Mouse (Mus musculus): ENCODE data around the gene Fbxl8. TPM values are rescaled to one million over a fixed set of nuclear protein-coding genes. Genes with fewer than 3 reads are reported as not detected.

The Fbxl8 gene
- polyA plus RNA-seq, 1 experiment, result 0.51 TPM

DNA sequence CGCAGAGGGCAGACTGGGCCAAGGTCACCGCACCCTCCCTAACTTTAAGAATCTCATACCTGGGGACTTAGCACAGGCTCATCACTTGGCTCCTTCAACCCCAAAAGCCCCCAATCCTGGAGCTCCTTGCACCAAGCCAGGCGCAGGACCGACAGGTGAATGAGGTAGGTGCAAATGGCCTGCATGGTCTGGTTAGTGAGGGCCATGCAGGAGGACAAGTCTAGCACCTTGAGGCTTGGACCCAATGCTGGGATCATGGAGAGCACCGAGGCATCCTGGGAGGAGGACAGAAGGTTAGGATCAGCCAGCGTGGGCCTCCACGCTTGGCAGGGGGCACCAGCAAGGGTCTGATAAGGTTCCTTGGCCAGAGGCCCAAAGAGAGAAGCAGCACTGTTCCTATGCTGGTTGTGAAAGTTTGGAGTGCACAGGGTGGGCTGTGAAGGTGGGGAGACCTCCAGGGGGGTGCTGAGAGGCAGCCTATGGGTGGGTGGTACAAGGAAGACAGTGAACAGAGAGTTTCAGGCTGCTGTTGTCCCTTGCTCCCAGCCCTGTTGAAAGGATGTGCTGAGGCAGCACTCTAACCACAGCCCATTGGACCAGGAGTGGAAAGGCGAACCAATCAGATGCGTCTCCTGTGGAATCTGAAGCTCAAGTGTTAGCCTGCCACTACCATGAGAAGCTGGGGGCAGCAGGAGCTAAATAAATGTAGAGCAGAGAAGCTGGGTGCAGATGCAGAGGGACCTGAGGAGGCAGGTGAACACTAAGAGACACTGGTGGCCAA, 49.4 kb downstream of the Fbxl8 start:
- H3K36me3 ChIP-seq (ENCODE audit: control insufficient read depth, insufficient read depth, low read length), result peaks cover 2% of the 10 kb centered on the region; the same call in 1 of the 2 replicates

DNA sequence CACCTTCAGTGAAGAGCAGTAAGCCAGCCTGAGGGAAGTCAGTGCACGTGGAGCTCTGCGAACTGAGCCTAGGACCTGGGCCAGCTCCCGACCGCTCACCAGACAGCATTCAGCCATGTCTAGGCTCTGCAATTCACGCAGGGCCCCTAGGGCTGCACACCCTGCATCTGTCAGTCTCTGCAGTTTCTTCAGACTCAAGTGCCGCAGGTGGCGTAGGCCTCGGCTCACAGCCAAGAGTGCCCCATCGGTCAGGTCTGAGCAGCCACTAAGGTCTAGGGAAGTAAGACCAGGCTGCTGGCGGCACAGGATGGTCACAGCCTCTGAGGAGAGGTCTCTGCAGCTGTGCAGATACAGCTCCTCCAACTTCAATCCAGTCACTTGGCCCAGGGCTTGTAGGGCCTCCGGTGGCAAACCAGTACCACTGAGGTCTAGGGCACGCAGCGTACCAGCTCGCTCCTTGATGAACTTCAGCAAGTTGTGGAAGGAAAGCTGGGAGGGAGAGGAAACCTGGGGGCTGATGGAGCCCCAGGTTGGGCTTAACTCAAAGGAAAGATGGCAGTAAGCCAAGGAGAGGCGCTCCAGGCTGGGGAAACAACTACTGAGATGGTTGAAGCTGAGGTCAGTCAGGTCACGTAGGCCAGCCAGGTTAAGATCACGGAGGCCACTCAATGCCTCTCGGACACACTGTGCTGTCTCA, 50.8 kb downstream of the Fbxl8 start:
- no peak for TF ChIP-seq CTCF (IDR thresholded peaks at IDR 0.05; ENCODE audit: control insufficient read depth, insufficient read depth, insufficient replicate concordance, low read depth, low read length)
- TF ChIP-seq POLR2A (IDR thresholded peaks at IDR 0.05; ENCODE audit: control insufficient read depth, low read depth, low read length), result no peak
- H3K27me3 ChIP-seq (ENCODE audit: control insufficient read depth, insufficient read depth, low read length), result no peaks in the 10 kb centered on the region
- H3K36me3 ChIP-seq (ENCODE audit: control insufficient read depth, insufficient read depth, low read length), result peaks cover 2% of the 10 kb centered on the region; the same call in 1 of the 2 replicates
- H3K4me1 ChIP-seq (ENCODE audit: control insufficient read depth, insufficient read depth, low read length), result no peaks in the 10 kb centered on the region; the same call in 1 of the 2 replicates
- H3K27ac ChIP-seq (ENCODE audit: control insufficient read depth, insufficient read depth, low read depth, low read length), result no peak overlapping the region
- H3K4me3 ChIP-seq (ENCODE audit: control insufficient read depth, low read depth, low read length), result no peak overlapping the region

More for the DNA sequence above, 49.4 kb downstream of the Fbxl8 start:
- no peak overlapping the region for H3K27ac ChIP-seq (ENCODE audit: control insufficient read depth, insufficient read depth, low read depth, low read length)
- no peaks in the 10 kb centered on the region for H3K27me3 ChIP-seq (ENCODE audit: control insufficient read depth, insufficient read depth, low read length)
- no peaks in the 10 kb centered on the region; the same call in 1 of the 2 replicates for H3K4me1 ChIP-seq (ENCODE audit: control insufficient read depth, insufficient read depth, low read length)
- H3K4me3 ChIP-seq (ENCODE audit: control insufficient read depth, low read depth, low read length), result no peak overlapping the region
- TF ChIP-seq POLR2A (IDR thresholded peaks at IDR 0.05; ENCODE audit: control insufficient read depth, low read depth, low read length) (no peak), CTCF (IDR thresholded peaks at IDR 0.05; ENCODE audit: control insufficient read depth, insufficient read depth, insufficient replicate concordance, low read depth, low read length) (no peak)

DNA sequence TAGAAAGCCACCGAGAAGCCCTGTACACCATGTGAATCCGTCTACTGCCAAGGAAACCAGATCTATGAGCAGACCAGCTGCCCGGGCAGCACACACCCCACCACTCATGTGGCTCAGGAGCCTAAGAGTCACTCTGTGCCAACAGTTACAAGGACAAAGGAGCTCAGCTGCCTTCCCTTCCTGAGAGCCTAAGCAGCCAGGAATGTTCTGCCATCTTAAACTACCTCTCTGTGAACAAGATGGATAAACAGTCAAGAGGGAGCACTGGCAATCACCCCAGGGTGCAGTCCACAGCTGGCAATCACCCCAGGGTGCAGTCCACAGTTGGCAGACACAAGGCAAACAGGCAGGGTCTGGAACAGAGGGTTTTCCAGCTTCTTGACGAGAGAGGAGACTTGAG, 53.5 kb downstream of the Fbxl8 start:
- H3K36me3 ChIP-seq (ENCODE audit: control insufficient read depth, insufficient read depth, low read length), result peaks cover 2% of the 10 kb centered on the region; the same call in 1 of the 2 replicates
- no peaks in the 10 kb centered on the region for H3K27me3 ChIP-seq (ENCODE audit: control insufficient read depth, insufficient read depth, low read length)
- no peak overlapping the region for H3K27ac ChIP-seq (ENCODE audit: control insufficient read depth, insufficient read depth, low read depth, low read length)
- TF ChIP-seq POLR2A (IDR thresholded peaks at IDR 0.05; ENCODE audit: control insufficient read depth, low read depth, low read length) (no peak), CTCF (IDR thresholded peaks at IDR 0.05; ENCODE audit: control insufficient read depth, insufficient read depth, insufficient replicate concordance, low read depth, low read length) (no peak)
- no peaks in the 10 kb centered on the region; the same call in 1 of the 2 replicates for H3K4me1 ChIP-seq (ENCODE audit: control insufficient read depth, insufficient read depth, low read length)
- H3K4me3 ChIP-seq (ENCODE audit: control insufficient read depth, low read depth, low read length), result no peak overlapping the region

GRCm38 (mm10) chr8:105318662-105319190, 54.3 kb downstream of the Fbxl8 start:
- H3K27me3 ChIP-seq (ENCODE audit: control insufficient read depth, insufficient read depth, low read length), result no peaks in the 10 kb centered on the region
- H3K36me3 ChIP-seq (ENCODE audit: control insufficient read depth, insufficient read depth, low read length), result peaks cover 2% of the 10 kb centered on the region; the same call in 1 of the 2 replicates
- no peaks in the 10 kb centered on the region for H3K4me1 ChIP-seq (ENCODE audit: control insufficient read depth, insufficient read depth, low read length)
- H3K27ac ChIP-seq (ENCODE audit: control insufficient read depth, insufficient read depth, low read depth, low read length), result no peak overlapping the region
- H3K4me3 ChIP-seq (ENCODE audit: control insufficient read depth, low read depth, low read length), result no peak overlapping the region
- TF ChIP-seq CTCF (IDR thresholded peaks at IDR 0.05; ENCODE audit: control insufficient read depth, insufficient read depth, insufficient replicate concordance, low read depth, low read length) (no peak), POLR2A (IDR thresholded peaks at IDR 0.05; ENCODE audit: control insufficient read depth, low read depth, low read length) (no peak)

Other genes with a start within 250 kb of the Fbxl8 start
- 0.58 and 0.93 TPM in 2 replicates for gene Ces3a, start 216.0 kb upstream of the Fbxl8 start, polyA plus RNA-seq (2012; rRNA removed)
- 0.14 and 0.17 TPM in 2 replicates for gene Ces3b, start 180.9 kb upstream of the Fbxl8 start, polyA plus RNA-seq (2012; rRNA removed)
- gene Ces4a, start 132.8 kb upstream of the Fbxl8 start, polyA plus RNA-seq (2012; rRNA removed), result 0.19 TPM in 2 replicates
- 7.0 and 7.7 TPM in 2 replicates for gene Cbfb, start 94.0 kb upstream of the Fbxl8 start, polyA plus RNA-seq (2012; rRNA removed)
- 6.4 and 7.8 TPM in 2 replicates for gene D230025D16Rik, start 39.5 kb upstream of the Fbxl8 start, polyA plus RNA-seq (2012; rRNA removed)
- 6.8 and 7.0 TPM in 2 replicates for gene B3gnt9, start 9.5 kb upstream of the Fbxl8 start, polyA plus RNA-seq (2012; rRNA removed)
- 2.4 TPM in 2 replicates for gene Tradd, start within 50 bp of the Fbxl8 start, polyA plus RNA-seq (2012; rRNA removed)
- 0.09 and 0.20 TPM in 2 replicates for gene Hsf4, start 5.2 kb downstream of the Fbxl8 start, polyA plus RNA-seq (2012; rRNA removed)
- 0.09 and 0.11 TPM in 2 replicates for gene Nol3, start 11.5 kb downstream of the Fbxl8 start, polyA plus RNA-seq (2012; rRNA removed)
- gene 4931428F04Rik, start 25.2 kb downstream of the Fbxl8 start, polyA plus RNA-seq (2012; rRNA removed), result 78.2 and 90.9 TPM in 2 replicates
- gene Exoc3l, start 31.5 kb downstream of the Fbxl8 start, polyA plus RNA-seq (2012; rRNA removed), result 28.2 and 28.5 TPM in 2 replicates
- 64.1 and 67.7 TPM in 2 replicates for gene E2f4, start 33.0 kb downstream of the Fbxl8 start, polyA plus RNA-seq (2012; rRNA removed)
- 3.5 and 5.0 TPM in 2 replicates for gene Elmo3, start 41.0 kb downstream of the Fbxl8 start, polyA plus RNA-seq (2012; rRNA removed)
- gene Lrrc29, start 61.6 kb downstream of the Fbxl8 start, polyA plus RNA-seq (2012; rRNA removed), result 117 and 127 TPM in 2 replicates
- gene Tmem208, start 61.7 kb downstream of the Fbxl8 start, polyA plus RNA-seq (2012; rRNA removed), result 31.4 and 32.4 TPM in 2 replicates
- gene Fhod1, start 83.3 kb downstream of the Fbxl8 start, polyA plus RNA-seq (2012; rRNA removed), result 17.9 TPM in 2 replicates
- 33.5 and 35.4 TPM in 2 replicates for gene Slc9a5, start 84.2 kb downstream of the Fbxl8 start, polyA plus RNA-seq (2012; rRNA removed)
- gene Plekhg4, start 108.6 kb downstream of the Fbxl8 start, polyA plus RNA-seq (2012; rRNA removed), result 23.0 and 24.2 TPM in 2 replicates
- 174 and 187 TPM in 2 replicates for gene Kctd19, start 148.9 kb downstream of the Fbxl8 start, polyA plus RNA-seq (2012; rRNA removed)
- 75.6 and 79.0 TPM in 2 replicates for gene Lrrc36, start 148.9 kb downstream of the Fbxl8 start, polyA plus RNA-seq (2012; rRNA removed)
- 21.5 and 23.4 TPM in 2 replicates for gene Tppp3, start 206.9 kb downstream of the Fbxl8 start, polyA plus RNA-seq (2012; rRNA removed)
- gene Zdhhc1, start 232.3 kb downstream of the Fbxl8 start, polyA plus RNA-seq (2012; rRNA removed), result 45.4 and 50.1 TPM in 2 replicates

All from testis, adult 2 months (tissue).